Mouse (Mus musculus): Measurements from ENCODE around the gene Coro2b.

GRCm38 (mm10) chr9:62464727-62465126, 72.1 kb downstream of the Coro2b start:
- TF ChIP-seq CTCF (IDR thresholded peaks at IDR 0.05; ENCODE audit: borderline replicate concordance, insufficient read depth, low read length) (no peak), POLR2A (IDR thresholded peaks at IDR 0.05; ENCODE audit: low read depth, low read length) (no peak)

Data from embryonic fibroblast, embryonic 13.5 days (primary cell).